Mouse (Mus musculus): ENCODE measurements around the gene Atxn7l3b.

DNA sequence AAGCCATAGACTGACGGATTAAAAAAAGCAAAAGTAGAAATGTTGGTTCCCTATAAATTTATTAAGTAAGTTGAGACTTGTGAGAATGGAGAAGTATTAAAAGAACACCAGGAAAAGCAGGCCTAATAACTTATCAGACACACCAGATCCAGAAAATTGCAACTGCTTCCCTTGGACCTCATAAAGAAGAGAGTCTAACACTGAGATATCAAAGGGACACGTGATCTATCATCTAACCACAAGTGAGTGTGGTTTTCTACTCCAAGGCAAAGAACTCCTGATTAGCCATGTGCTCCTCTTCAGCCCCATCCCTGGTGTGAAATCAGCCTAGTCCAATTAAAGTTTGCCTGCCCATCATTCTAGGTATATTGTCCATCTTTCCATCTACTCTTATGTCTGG is 38.8 kb upstream of the Atxn7l3b start:
- TF ChIP-seq CTCF (IDR thresholded peaks at IDR 0.05; ENCODE audit: insufficient read depth, low read depth, low read length), result no peak
- TF ChIP-seq POLR2A (IDR thresholded peaks at IDR 0.05; ENCODE audit: insufficient read depth, low read depth, low read length), result no peak
